Mouse (Mus musculus) T-helper 2 cell (primary cell): ENCODE measurements around the gene Adipor2.

Experiments used
- in situ Hi-C: fragments of 300-600 bp; cut with MboI, MseI; formaldehyde crosslinking; loops from one replicate; pipeline ENCODE4 v1.15.1; 2025; ENCODE audit warnings: high pct_unique_total_duplicates

Adipor2 gene

GRCm38 (mm10) chr6:119320481-119320880 lies 97.0 kb downstream of the Adipor2 start:
- in situ Hi-C loops: no loop called here

DNA sequence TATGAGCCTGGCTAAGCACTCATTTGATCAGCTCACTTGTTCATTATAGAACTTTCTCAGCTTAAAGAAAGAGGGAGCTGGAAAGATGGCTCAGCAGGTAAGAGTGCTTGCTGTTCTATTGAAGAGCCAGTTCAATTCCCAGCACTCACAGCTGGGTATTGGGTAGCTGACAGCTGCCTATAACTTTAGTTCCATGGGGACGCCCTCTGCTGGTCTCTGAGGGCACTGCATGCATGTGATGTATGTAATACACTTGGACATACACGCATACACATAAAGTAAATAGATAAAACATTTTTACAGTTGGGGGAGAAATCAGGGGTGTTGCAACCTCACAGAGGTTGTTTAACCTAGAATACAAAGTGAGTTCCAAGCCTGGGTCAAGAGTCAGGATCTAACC lies 98.1 kb downstream of the Adipor2 start:
- in situ Hi-C loops: no loop called here

- in situ Hi-C loops: no loop called here
These were observed 98.8 kb downstream of the Adipor2 start for GRCm38 (mm10) chr6:119318732-119319131.

DNA sequence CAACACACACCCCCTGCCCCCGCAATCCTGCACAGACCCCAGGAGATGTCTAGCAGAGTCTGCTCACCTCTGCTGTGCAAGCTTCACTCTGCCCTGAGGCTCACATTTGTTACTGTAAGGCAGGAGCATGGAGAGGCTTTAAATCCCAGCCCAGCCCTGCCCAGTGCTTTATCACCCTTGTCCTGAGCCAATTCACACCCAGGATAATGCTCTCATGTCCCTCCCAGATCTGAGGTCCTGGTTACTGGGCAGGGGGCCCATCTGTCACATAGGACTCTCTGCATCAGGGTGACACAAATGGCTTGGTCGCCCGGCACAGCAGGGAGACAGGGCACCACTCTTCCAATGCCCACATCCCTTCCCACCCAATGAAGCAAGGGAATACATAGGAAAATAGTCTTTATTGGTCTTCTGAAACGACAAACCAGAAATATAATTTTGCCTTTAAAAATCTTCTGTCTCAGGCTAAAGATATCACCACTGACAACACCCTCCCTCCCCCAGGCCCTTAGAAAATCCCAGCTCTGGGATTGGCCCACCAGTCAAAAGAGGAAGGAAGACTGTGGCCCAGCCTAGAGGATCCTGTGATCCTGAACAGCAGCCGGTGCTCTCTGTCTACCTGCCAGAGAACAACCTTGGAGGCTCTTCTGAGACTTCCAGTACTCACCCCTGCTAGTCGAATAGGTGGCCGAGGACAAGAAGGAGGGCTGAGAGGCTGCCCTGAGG lies 102.6 kb downstream of the Adipor2 start:
- in situ Hi-C loops: no loop called here

GRCm38 (mm10) chr6:119313588-119314375 lies 103.7 kb downstream of the Adipor2 start:
- in situ Hi-C loops: no loop called here

GRCm38 (mm10) chr6:119313096-119313495 lies 104.4 kb downstream of the Adipor2 start:
- in situ Hi-C loops: no loop called here

- in situ Hi-C loops: no loop called here
These were observed 105.1 kb downstream of the Adipor2 start for GRCm38 (mm10) chr6:119312381-119312780.

DNA sequence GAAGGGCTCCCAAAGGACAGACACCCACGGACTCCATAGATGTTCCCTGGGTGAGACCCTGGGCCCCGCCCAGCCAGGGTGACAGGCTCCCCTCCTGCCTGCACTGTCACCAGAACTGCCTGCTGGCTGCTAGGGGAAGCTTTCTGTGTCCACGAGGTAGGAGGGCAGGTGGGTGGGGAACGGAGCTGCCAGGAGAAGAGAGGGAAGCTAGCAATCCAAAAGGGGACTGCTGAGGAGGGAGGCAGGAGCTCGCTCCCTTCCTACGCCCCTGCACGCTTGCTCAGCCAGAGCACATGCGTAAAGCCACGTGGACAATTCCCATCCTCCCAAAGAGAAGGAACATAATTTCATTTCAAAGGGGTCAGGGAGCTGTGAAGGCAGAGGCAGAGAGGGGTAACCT lies 107.3 kb downstream of the Adipor2 start:
- in situ Hi-C loops: no loop called here

DNA sequence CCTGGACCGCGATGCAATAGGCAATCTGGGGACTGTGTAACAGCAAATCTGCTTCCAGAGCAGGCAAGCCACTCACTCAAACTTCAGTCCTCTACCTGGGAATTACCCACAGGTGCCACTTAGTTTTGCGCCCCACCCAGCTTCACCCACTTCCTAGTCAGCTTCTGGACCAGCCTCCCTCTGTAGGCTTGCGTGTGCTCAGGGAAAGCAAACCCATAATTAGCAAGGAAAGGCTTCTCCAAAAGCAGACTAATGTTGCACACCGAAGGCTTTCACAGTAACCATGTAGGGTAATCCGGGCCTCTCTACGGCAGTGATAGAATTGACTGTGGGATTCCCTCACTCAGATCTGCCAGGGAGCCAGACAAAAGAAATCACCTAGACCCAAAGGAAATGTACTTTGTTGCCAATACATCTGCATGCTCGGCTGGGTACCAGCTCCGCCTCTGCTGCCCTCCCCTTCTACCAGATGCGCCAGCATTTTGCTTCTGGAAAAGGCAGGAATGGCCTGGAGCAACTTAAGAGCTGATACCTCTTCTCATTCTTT lies 109.6 kb downstream of the Adipor2 start:
- in situ Hi-C loops: no loop called here

DNA sequence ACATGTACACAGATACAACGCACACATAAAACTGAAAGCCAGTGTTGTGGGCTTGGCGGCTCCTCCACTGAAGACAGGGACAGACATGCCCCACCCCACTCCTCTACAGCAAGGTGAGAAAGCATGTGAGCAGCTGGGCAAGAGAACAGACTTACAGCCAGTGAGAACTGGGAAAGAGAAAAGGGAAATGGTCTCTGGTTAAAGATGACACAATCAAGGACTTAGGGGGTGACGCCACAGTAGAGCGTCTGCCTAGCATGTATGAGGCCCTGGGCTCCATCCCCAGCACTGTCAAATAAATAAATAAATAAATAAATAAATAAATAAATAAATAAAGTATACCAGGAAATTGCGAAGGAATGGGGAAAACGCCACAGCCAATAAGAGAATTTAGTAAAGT lies 114.2 kb downstream of the Adipor2 start:
- in situ Hi-C loops: loop anchor here (5.0 kb wide), 1 partner anchor 36 kb away; no protein-coding TSS in a partner anchor
